Mouse (Mus musculus) C2C12 (cell line): ENCODE data around the gene Rnf111. TPM values are rescaled to one million over a fixed set of nuclear protein-coding genes. Genes with fewer than 3 reads are reported as not detected.

ENCODE experiments used
- H3K27me3 ChIP-seq: one replicate; pipeline ENCODE4 v1.6.1; 2011; ENCODE audit not compliant: control insufficient read depth, insufficient read depth, insufficient read length
- H3K36me3 ChIP-seq: one replicate; pipeline ENCODE4 v1.6.1; 2011; ENCODE audit not compliant: control insufficient read depth, insufficient read depth
- H3K4me3 ChIP-seq: one replicate; pipeline ENCODE4 v1.5.1; 2011; ENCODE audit warnings: mild to moderate bottlenecking, control low read depth; ENCODE audit not compliant: poor library complexity, insufficient read depth, severe bottlenecking
- H3K79me2 ChIP-seq: one replicate; pipeline ENCODE4 v1.6.1; 2011; ENCODE audit not compliant: control insufficient read depth, insufficient read depth
- H3K79me3 ChIP-seq: one replicate; pipeline ENCODE4 v1.6.1; 2011; ENCODE audit warnings: low read depth, control low read depth
- H3ac ChIP-seq: one replicate; pipeline ENCODE3; 2011; ENCODE audit warnings: low read depth; ENCODE audit not compliant: control insufficient read depth, insufficient read length
- CEBPB ChIP-seq: IDR thresholded peaks from one replicate; pipeline ENCODE4 v1.6.1; 2011; ENCODE audit warnings: low read depth, mild to moderate bottlenecking, control low read depth, moderate library complexity
- CTCF ChIP-seq: IDR thresholded peaks from one replicate; pipeline ENCODE4 v1.5.1; 2011; ENCODE audit not compliant: control insufficient read depth, insufficient read depth, insufficient read length
- FOSL1 ChIP-seq: IDR thresholded peaks from one replicate; pipeline ENCODE4 v1.8.0; 2011; ENCODE audit warnings: mild to moderate bottlenecking, low read length; ENCODE audit not compliant: poor library complexity, insufficient read depth, severe bottlenecking
- MAX ChIP-seq: IDR thresholded peaks from one replicate; pipeline ENCODE4 v1.6.1; 2011; ENCODE audit warnings: mild to moderate bottlenecking, control low read depth
- MYOD1 ChIP-seq: IDR thresholded peaks from one replicate; pipeline ENCODE4 v1.6.1; 2011; ENCODE audit warnings: low read depth; ENCODE audit not compliant: control insufficient read depth, insufficient read length
- MYOG ChIP-seq: IDR thresholded peaks from one replicate; pipeline ENCODE4 v1.6.1; 2011; ENCODE audit not compliant: control insufficient read depth, insufficient read length; ENCODE audit errors: extremely low read depth
- USF1 ChIP-seq: IDR thresholded peaks from one replicate; pipeline ENCODE4 v1.6.1; 2011; ENCODE audit warnings: low read depth, mild to moderate bottlenecking, control low read depth, moderate library complexity
- polyA plus RNA-seq: library from polyadenylated mRNA; unstranded; fragments of >200 nt; fragmentation: generic; extraction: Trizol; gene quantifications from one replicate; pipeline ENCODE4 v1.2.1, GENCODE M21; 2012; ENCODE audit warnings: missing spikeins

Rnf111 gene
- polyA plus RNA-seq, 1 experiment, result 10.4 TPM

GRCm38 (mm10) chr9:70391042-70391441, 112.5 kb downstream of the Rnf111 start:
- H3K79me2 ChIP-seq, result no peaks in the 10 kb centered on the region
- H3K27me3 ChIP-seq, result no peaks in the 10 kb centered on the region
- TF ChIP-seq MYOD1 (no peak), MYOG (no peak), USF1 (no peak), CTCF (no peak), FOSL1 (no peak), MAX (no peak), CEBPB (no peak)
- no peaks in the 10 kb centered on the region for H3K79me3 ChIP-seq
- H3ac ChIP-seq, result no peak overlapping the region
- no peak overlapping the region for H3K4me3 ChIP-seq
- H3K36me3 ChIP-seq, result peaks cover 31% of the 10 kb centered on the region

- H3K36me3 ChIP-seq, result peaks cover 34% of the 10 kb centered on the region
- H3K79me3 ChIP-seq, result no peaks in the 10 kb centered on the region
- H3K79me2 ChIP-seq, result no peaks in the 10 kb centered on the region
- no peak overlapping the region for H3K4me3 ChIP-seq
- no peak overlapping the region for H3ac ChIP-seq
- H3K27me3 ChIP-seq, result no peaks in the 10 kb centered on the region
- TF ChIP-seq MAX, result no peak
Observed at GRCm38 (mm10) chr9:70389548-70389947, 114.0 kb downstream of the Rnf111 start.

DNA sequence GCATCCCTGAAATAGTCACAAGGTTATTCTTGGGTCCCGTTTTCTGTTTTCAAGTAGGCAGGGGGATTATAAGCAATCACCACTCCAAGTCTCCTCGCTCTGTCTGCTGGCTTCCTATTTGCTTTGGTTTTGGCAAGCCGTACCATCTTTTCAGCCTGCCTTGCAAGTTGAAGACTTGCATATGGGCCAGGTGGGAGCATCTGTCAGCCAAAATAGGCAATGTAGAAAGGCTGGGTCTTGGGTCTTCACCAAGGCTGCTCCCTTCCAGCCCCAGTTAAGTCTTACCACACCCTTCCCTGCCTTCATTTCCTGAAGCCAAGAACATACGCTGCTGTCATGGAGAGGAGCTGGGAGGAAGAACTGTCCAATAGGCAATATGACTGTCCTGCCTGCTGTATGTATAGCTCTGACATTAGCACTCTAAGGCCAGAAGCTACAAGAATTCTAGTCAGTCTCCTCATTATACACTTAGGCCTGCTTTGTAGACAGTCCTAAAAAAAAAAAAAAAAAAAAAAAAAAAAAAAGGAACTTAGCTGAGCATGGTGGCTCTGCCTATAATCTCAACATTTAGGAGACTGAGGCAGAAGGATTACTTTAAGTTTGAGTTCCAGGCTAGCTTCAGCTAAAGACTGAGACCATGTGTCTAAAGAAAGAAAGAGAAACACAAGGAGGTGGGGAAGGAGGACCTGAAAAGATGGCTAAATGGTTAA, 116.0 kb downstream of the Rnf111 start:
- H3ac ChIP-seq, result no peak overlapping the region
- H3K79me3 ChIP-seq, result no peaks in the 10 kb centered on the region
- no peak for TF ChIP-seq CTCF
- TF ChIP-seq CEBPB, result no peak
- TF ChIP-seq USF1, result no peak
- TF ChIP-seq MAX, result no peak
- TF ChIP-seq MYOG, result no peak
- no peak for TF ChIP-seq MYOD1
- no peaks in the 10 kb centered on the region for H3K27me3 ChIP-seq
- no peaks in the 10 kb centered on the region for H3K79me2 ChIP-seq
- no peak overlapping the region for H3K4me3 ChIP-seq
- H3K36me3 ChIP-seq, result peaks cover 39% of the 10 kb centered on the region

GRCm38 (mm10) chr9:70384958-70385728, 118.4 kb downstream of the Rnf111 start:
- TF ChIP-seq MYOG (no peak), CEBPB (no peak), USF1 (no peak), MAX (no peak), MYOD1 (no peak), CTCF (no peak), FOSL1 (no peak)
- H3ac ChIP-seq, result no peak overlapping the region
- no peaks in the 10 kb centered on the region for H3K27me3 ChIP-seq
- H3K4me3 ChIP-seq, result no peak overlapping the region
- H3K79me2 ChIP-seq, result no peaks in the 10 kb centered on the region
- H3K79me3 ChIP-seq, result no peaks in the 10 kb centered on the region
- peaks cover 53% of the 10 kb centered on the region for H3K36me3 ChIP-seq

DNA sequence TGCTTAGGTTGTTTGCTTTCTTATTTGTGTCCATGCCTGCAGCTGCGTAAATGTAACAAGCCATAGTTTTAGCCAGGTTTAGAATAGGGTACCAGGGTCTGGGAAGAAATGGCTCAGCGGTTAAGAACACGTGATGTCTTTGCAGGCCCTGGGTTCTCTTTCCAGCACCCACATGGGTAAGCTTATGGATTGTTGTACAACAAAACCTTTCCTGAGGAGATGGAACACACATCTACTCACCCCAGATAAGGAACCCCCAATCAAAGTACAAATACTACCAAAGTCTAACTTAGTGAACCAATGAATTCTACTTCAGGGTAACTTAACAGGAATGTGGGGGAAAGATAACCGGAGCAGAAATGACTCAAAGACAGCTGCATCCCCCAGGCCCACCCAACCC, 119.0 kb downstream of the Rnf111 start:
- H3K36me3 ChIP-seq, result peaks cover 50% of the 10 kb centered on the region
- H3ac ChIP-seq, result no peak overlapping the region
- no peaks in the 10 kb centered on the region for H3K27me3 ChIP-seq
- H3K4me3 ChIP-seq, result no peak overlapping the region
- H3K79me2 ChIP-seq, result no peaks in the 10 kb centered on the region
- TF ChIP-seq MAX (no peak), CTCF (no peak), CEBPB (no peak), FOSL1 (no peak), USF1 (no peak), MYOD1 (no peak), MYOG (no peak)
- H3K79me3 ChIP-seq, result no peaks in the 10 kb centered on the region

- no peaks in the 10 kb centered on the region for H3K27me3 ChIP-seq
- H3K79me2 ChIP-seq, result no peaks in the 10 kb centered on the region
- H3K36me3 ChIP-seq, result peaks cover 53% of the 10 kb centered on the region
- H3ac ChIP-seq, result no peak overlapping the region
- H3K79me3 ChIP-seq, result no peaks in the 10 kb centered on the region
- H3K4me3 ChIP-seq, result no peak overlapping the region
- TF ChIP-seq USF1, result no peak
- no peak for TF ChIP-seq MAX
- no peak for TF ChIP-seq CEBPB
- TF ChIP-seq MYOD1, result no peak
- no peak for TF ChIP-seq FOSL1
- no peak for TF ChIP-seq MYOG
Observed at GRCm38 (mm10) chr9:70383750-70384149, 119.8 kb downstream of the Rnf111 start.
